ENCODE assay signal across 10 mouse cellular contexts in genomic region chr7:74354527-74355256, GRCm38 (mm10).
DNase-seq lines count a peak whose midpoint lies in the region; ATAC-seq and TF ChIP-seq lines count a peak whose summit lies in the region.
"Had no signal": no experiment of that assay in that cellular context is flagged by ENCODE, and none has a peak within 500 bp of the region (broad histone marks: within the 10 kb centered on the region; RNA-seq: fewer than 3 reads in every experiment).

No protein-coding gene starts in this region.

- peak; percentile 51 for TF ChIP-seq CTCF in liver, embryonic 14.5 days (IDR thresholded peaks at IDR 0.05; ENCODE audit: low read depth)
- TF ChIP-seq CTCF in intestine, postnatal 0 days (IDR thresholded peaks at IDR 0.05; ENCODE audit: low read depth) = peak; percentile 94
- peak; percentile 96 for TF ChIP-seq CTCF in stomach, postnatal 0 days (IDR thresholded peaks at IDR 0.05; ENCODE audit: low read depth)

- no peak for TF ChIP-seq EP300 in liver, embryonic 14.5 days (IDR thresholded peaks at IDR 0.05; ENCODE audit: low read depth)
- TF ChIP-seq EP300 in stomach, postnatal 0 days (optimal IDR thresholded peaks at IDR 0.05) = no peak

- WGBS in liver, embryonic 14.5 days (ENCODE audit: insufficient replicate concordance) = 46% methylated on average over 8 of the region's 8 CpGs
- WGBS in liver, embryonic 11.5 days = 53% methylated on average over 8 of the region's 8 CpGs
- WGBS in forebrain, embryonic 10.5 days = 59% methylated on average over 8 of the region's 8 CpGs
- WGBS in intestine, postnatal 0 days = 56% methylated on average over 8 of the region's 8 CpGs
- 55% methylated on average over 8 of the region's 8 CpGs for WGBS in stomach, postnatal 0 days

- no peaks in the 10 kb centered on the region for H3K36me3 ChIP-seq in liver, embryonic 14.5 days (replicated peaks; ENCODE audit: control insufficient read depth, insufficient read depth, low read depth)
- no peaks in the 10 kb centered on the region for H3K36me3 ChIP-seq in liver, embryonic 11.5 days (ENCODE audit: control insufficient read depth, insufficient read depth, low read length)
- no peaks in the 10 kb centered on the region for H3K36me3 ChIP-seq in forebrain, embryonic 10.5 days (replicated peaks)
- H3K36me3 ChIP-seq in intestine, postnatal 0 days (ENCODE audit: control insufficient read depth, insufficient read depth) = no peaks in the 10 kb centered on the region
- H3K36me3 ChIP-seq in stomach, postnatal 0 days (ENCODE audit: control insufficient read depth, insufficient read depth, low read length) = no peaks in the 10 kb centered on the region

- no peak overlapping the region for H3K4me3 ChIP-seq in liver, embryonic 14.5 days (ENCODE audit: insufficient read depth in 1 of 2, low read depth in 2 of 2, low read length in 2 of 2)
- no peak overlapping the region for H3K4me3 ChIP-seq in liver, embryonic 11.5 days (ENCODE audit: low read depth, low read length)
- no peak overlapping the region for H3K4me3 ChIP-seq in forebrain, embryonic 10.5 days
- no peak overlapping the region for H3K4me3 ChIP-seq in intestine, postnatal 0 days (ENCODE audit: low read depth, low read length)
- H3K4me3 ChIP-seq in stomach, postnatal 0 days (ENCODE audit: low read depth, low read length) = no peak overlapping the region
- H3K4me3 ChIP-seq: erythroblast, embryonic 14.5 days; myocyte had no signal

- H3K27me3 ChIP-seq in liver, embryonic 14.5 days (ENCODE audit: control insufficient read depth, insufficient read depth, low read length) = no peaks in the 10 kb centered on the region
- no peaks in the 10 kb centered on the region for H3K27me3 ChIP-seq in liver, embryonic 11.5 days (replicated peaks; ENCODE audit: control insufficient read depth, insufficient read depth, low read length)
- H3K27me3 ChIP-seq in forebrain, embryonic 10.5 days (ENCODE audit: poor library complexity, severe bottlenecking) = no peaks in the 10 kb centered on the region
- H3K27me3 ChIP-seq in intestine, postnatal 0 days (replicated peaks; ENCODE audit: control insufficient read depth, insufficient read depth, low read length) = no peaks in the 10 kb centered on the region
- H3K27me3 ChIP-seq in stomach, postnatal 0 days (ENCODE audit: control insufficient read depth, insufficient read depth, low read length) = no peaks in the 10 kb centered on the region

- no peak overlapping the region for H3K9ac ChIP-seq in liver, embryonic 14.5 days (replicated peaks)
- no peak overlapping the region for H3K9ac ChIP-seq in liver, embryonic 11.5 days (ENCODE audit: low read depth, low read length)
- H3K9ac ChIP-seq in intestine, postnatal 0 days (ENCODE audit: low read depth, low read length) = no peak overlapping the region
- H3K9ac ChIP-seq in stomach, postnatal 0 days (ENCODE audit: low read length) = no peak overlapping the region

- no peaks in the 10 kb centered on the region for H3K9me3 ChIP-seq in liver, embryonic 14.5 days (ENCODE audit: control insufficient read depth, low read length)
- no peaks in the 10 kb centered on the region for H3K9me3 ChIP-seq in liver, embryonic 11.5 days (ENCODE audit: control insufficient read depth, low read length)
- H3K9me3 ChIP-seq in forebrain, embryonic 10.5 days = no peaks in the 10 kb centered on the region
- H3K9me3 ChIP-seq in intestine, postnatal 0 days (ENCODE audit: control insufficient read depth) = no peaks in the 10 kb centered on the region
- no peaks in the 10 kb centered on the region for H3K9me3 ChIP-seq in stomach, postnatal 0 days (ENCODE audit: control insufficient read depth, low read length)

- DNase-seq in liver, embryonic 14.5 days (ENCODE audit: low read depth in 3 of 3, low spot score in 3 of 3) = no peak
- DNase-seq in liver, embryonic 11.5 days (ENCODE audit: low spot score) = no peak
- peak; percentile 77 for DNase-seq in adipocyte (ENCODE audit: low spot score)
- peak; percentile 30 for DNase-seq in forebrain, embryonic 10.5 days (ENCODE audit: extremely low spot score, low spot score)
- peak; percentile 38 for DNase-seq in stomach, postnatal 0 days (ENCODE audit: low spot score)

- no peak overlapping the region for H3K27ac ChIP-seq in liver, embryonic 14.5 days
- H3K27ac ChIP-seq in liver, embryonic 11.5 days (ENCODE audit: low read depth, low read length) = no peak overlapping the region
- peak overlapping the region; percentile 69 for H3K27ac ChIP-seq in forebrain, embryonic 10.5 days
- H3K27ac ChIP-seq in intestine, postnatal 0 days (ENCODE audit: low read depth, low read length) = no peak overlapping the region
- H3K27ac ChIP-seq in stomach, postnatal 0 days (replicated peaks) = no peak overlapping the region

- ATAC-seq in liver, embryonic 14.5 days (ENCODE audit: insufficient read depth) = no peak
- ATAC-seq in liver, embryonic 11.5 days (replicated peaks; ENCODE audit: low FRiP score) = no peak
- ATAC-seq in intestine, postnatal 0 days = 0 out of 2 replicates have a peak, but pooled peaks have one; percentile 22
- peak; percentile 78 for ATAC-seq in megakaryocyte, adult 5-6 weeks (ENCODE audit: poor library complexity, severe bottlenecking)
- 0 out of 2 replicates have a peak, but pooled peaks have one; percentile 29 for ATAC-seq in stomach, postnatal 0 days (ENCODE audit: low FRiP score, low TSS enrichment)
- no peak for ATAC-seq in activated CD4-positive, CD25-positive, alpha-beta regulatory T cell, adult 4 months

- H3K4me1 ChIP-seq in liver, embryonic 14.5 days (replicated peaks; ENCODE audit: control insufficient read depth in 2 of 2, insufficient read depth in 2 of 2, low read length in 1 of 2) = no peaks in the 10 kb centered on the region
- H3K4me1 ChIP-seq in liver, embryonic 11.5 days (replicated peaks; ENCODE audit: control insufficient read depth, insufficient read depth, low read length) = no peaks in the 10 kb centered on the region
- H3K4me1 ChIP-seq in forebrain, embryonic 10.5 days = peaks cover 8% of the 10 kb centered on the region
- no peaks in the 10 kb centered on the region for H3K4me1 ChIP-seq in intestine, postnatal 0 days (replicated peaks; ENCODE audit: control insufficient read depth, insufficient read depth, low read length)
- no peaks in the 10 kb centered on the region for H3K4me1 ChIP-seq in stomach, postnatal 0 days (replicated peaks; ENCODE audit: control insufficient read depth, insufficient read depth)

- no peak overlapping the region for H3K4me2 ChIP-seq in liver, embryonic 14.5 days (ENCODE audit: low read depth)
- no peak overlapping the region for H3K4me2 ChIP-seq in liver, embryonic 11.5 days
- no peak overlapping the region for H3K4me2 ChIP-seq in intestine, postnatal 0 days (replicated peaks; ENCODE audit: low read depth)
- H3K4me2 ChIP-seq in stomach, postnatal 0 days (replicated peaks; ENCODE audit: low read depth) = no peak overlapping the region

Comparison
In these comparisons a context has a peak if more than half of its experiments do, and no peak if none do; other contexts are left out.
1. ATAC-seq: peak in intestine, postnatal 0 days (single experiment), megakaryocyte, adult 5-6 weeks (single experiment) and stomach, postnatal 0 days (single experiment); none in liver, embryonic 14.5 days (single experiment), liver, embryonic 11.5 days (single experiment) and activated CD4-positive, CD25-positive, alpha-beta regulatory T cell, adult 4 months (single experiment).
2. DNase-seq: peak in adipocyte (single experiment), forebrain, embryonic 10.5 days (single experiment) and stomach, postnatal 0 days (single experiment); none in liver, embryonic 14.5 days (0 of 3) and liver, embryonic 11.5 days (single experiment).
3. Peak in every context shown above with its lines, with median percentiles within 50 percentile points of each other: CTCF ChIP-seq.